Mouse (Mus musculus): Measurements from ENCODE around the gene Lep.

- no peak for TF ChIP-seq POLR2A (IDR thresholded peaks at IDR 0.05; ENCODE audit: borderline replicate concordance, control insufficient read depth, low read depth, low read length)
- no peak for TF ChIP-seq CTCF (IDR thresholded peaks at IDR 0.05; ENCODE audit: control insufficient read depth, insufficient read depth, low read length)
Measured at GRCm38 (mm10) chr6:29020937-29021336, 39.1 kb upstream of the Lep start.

Data from bone marrow, adult 2 months (tissue).